Mouse (Mus musculus) limb, embryonic 14.5 days (tissue): ENCODE data around the gene Zfp1. TPM values are rescaled to one million over a fixed set of nuclear protein-coding genes. Genes with fewer than 3 reads are reported as not detected.

Experiments used
- ATAC-seq: fragments of 200-750 bp; cut with Nextera tagmentation; 2 replicates; pipeline ENCODE4 v1.8.0; 2017; ENCODE audit warnings: low read depth, moderate number of reproducible peaks, moderate TSS enrichment; ENCODE audit not compliant: low FRiP score
- DNase-seq: peaks from one replicate; pipeline ENCODE4 v3.0.0-alpha.2; 2015; ENCODE audit warnings: low spot score
- H3K27ac ChIP-seq: fragments of 300-500 bp; sonication (generic); replicated peaks from 2 replicates; pipeline ENCODE4 v1.5.1; 2014; ENCODE audit warnings: low read depth, mild to moderate bottlenecking, low read length, moderate library complexity, mixed read lengths
- H3K27me3 ChIP-seq: fragments of 300-500 bp; sonication (generic); 2 replicates; pipeline ENCODE4 v1.6.1; 2014; ENCODE audit warnings: low read length, mixed read lengths; ENCODE audit not compliant: control insufficient read depth, insufficient read depth
- H3K36me3 ChIP-seq: fragments of 300-500 bp; sonication (generic); 2 replicates; pipeline ENCODE4 v1.6.1; 2014; ENCODE audit warnings: mild to moderate bottlenecking, low read length, moderate library complexity, mixed read lengths; ENCODE audit not compliant: control insufficient read depth, insufficient read depth
- H3K4me1 ChIP-seq: fragments of 300-500 bp; sonication (generic); 2 replicates; pipeline ENCODE4 v1.6.1; 2014; ENCODE audit warnings: antibody characterized with exemption, low read length, mixed read lengths; ENCODE audit not compliant: control insufficient read depth, insufficient read depth
- H3K4me2 ChIP-seq: fragments of 300-500 bp; sonication (generic); replicated peaks from 2 replicates; pipeline ENCODE4 v1.6.1; 2014; ENCODE audit warnings: low read depth, mild to moderate bottlenecking, low read length, moderate library complexity; ENCODE audit not compliant: severe bottlenecking
- H3K4me3 ChIP-seq: fragments of 300-500 bp; sonication (generic); replicated peaks from 2 replicates; pipeline ENCODE4 v1.5.1; 2014; ENCODE audit warnings: low read length
- H3K9ac ChIP-seq: fragments of 300-500 bp; sonication (generic); 2 replicates; pipeline ENCODE4 v1.6.1; 2014; ENCODE audit warnings: mild to moderate bottlenecking, low read depth, low read length, moderate library complexity; ENCODE audit not compliant: severe bottlenecking
- H3K9me3 ChIP-seq: fragments of 300-500 bp; sonication (generic); 2 replicates; pipeline ENCODE4 v1.6.1; 2016; ENCODE audit warnings: low read length; ENCODE audit not compliant: control insufficient read depth
- POLR2A ChIP-seq: fragments of 200-500 bp; IDR thresholded peaks from 2 replicates; pipeline ENCODE4 v1.8.0; 2012; ENCODE audit warnings: inconsistent platforms, mild to moderate bottlenecking, moderate library complexity, borderline replicate concordance; ENCODE audit not compliant: insufficient read depth, insufficient read length; ENCODE audit errors: extremely low read depth
- WGBS: fragments of 180-500 bp; shearing (Covaris S2); extraction: QIAGEN DNeasy Blood & Tissue Kit; methylation state at CpG from one replicate; pipeline ENCODE4 v1.1.7; 2014; 5-methylcytosine and 5-hydroxymethylcytosine counted together
- polyA plus RNA-seq, 2 experiments: library from polyadenylated mRNA; depleted of rRNA in 1 of 2; stranded (reverse) in 1 of 2; unstranded in 1 of 2; fragments of >200 nt; fragmentation: Nextera tagmentation in 1 of 2; extraction: Ambion mirVana in 1 of 2; gene quantifications; 2 replicates each; pipeline versions ENCODE4 v1.2.1 to v1.2.3; 2012 to 2014

Gene Zfp1
- polyA plus RNA-seq, 2 experiments = 20.7 to 20.8 TPM

- Histone ChIP-seq H3K9me3 (no peaks in the 10 kb centered on the region), H3K36me3 (peaks cover 32% of the 10 kb centered on the region), H3K4me3 (no peak overlapping the region), H3K4me2 (no peak overlapping the region), H3K27ac (no peak overlapping the region), H3K9ac (no peak overlapping the region), H3K27me3 (no peaks in the 10 kb centered on the region), H3K4me1 (no peaks in the 10 kb centered on the region)
- peak; percentile 21 for DNase-seq
- TF ChIP-seq POLR2A = no peak
- no peak for ATAC-seq
- 91% methylated on average over 3 of the region's 3 CpGs for WGBS
Observed at GRCm38 (mm10) chr8:111662473-111662872, 19.3 kb downstream of the Zfp1 start.

- DNase-seq (no peak), ATAC-seq (no peak)
- H3K4me2 ChIP-seq = no peak overlapping the region
- peaks cover 46% of the 10 kb centered on the region for H3K36me3 ChIP-seq
- no peak overlapping the region for H3K4me3 ChIP-seq
- 92% methylated on average over 2 of the region's 2 CpGs for WGBS
- H3K4me1 ChIP-seq = no peaks in the 10 kb centered on the region
- H3K27ac ChIP-seq = no peak overlapping the region
- no peak overlapping the region for H3K9ac ChIP-seq
- no peaks in the 10 kb centered on the region for H3K9me3 ChIP-seq
- TF ChIP-seq POLR2A = no peak
- H3K27me3 ChIP-seq = no peaks in the 10 kb centered on the region
Observed at GRCm38 (mm10) chr8:111666751-111667150, 23.6 kb downstream of the Zfp1 start.

DNA sequence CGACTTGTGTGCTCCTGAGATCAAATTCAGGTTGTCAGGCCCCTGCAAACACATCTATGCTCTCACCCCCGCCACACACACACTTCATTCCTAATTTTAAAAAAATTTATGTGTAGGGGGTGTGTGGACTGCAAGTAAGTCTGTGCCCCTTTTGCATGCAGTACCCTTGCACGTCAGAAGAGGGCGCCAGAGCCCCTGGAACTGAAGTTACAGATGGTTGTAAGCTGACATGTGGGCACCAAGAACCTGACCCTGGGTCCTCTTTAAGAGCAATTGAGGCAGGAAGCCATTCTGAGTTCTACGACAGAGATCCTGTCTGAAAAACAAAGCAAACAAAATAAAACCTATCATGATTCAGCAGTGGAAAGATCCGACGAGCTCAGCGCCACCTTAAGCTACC lies 33.0 kb downstream of the Zfp1 start:
- Histone ChIP-seq H3K4me2 (no peak overlapping the region), H3K9ac (no peak overlapping the region), H3K36me3 (peaks cover 13% of the 10 kb centered on the region; the same call in 1 of the 2 replicates), H3K4me3 (no peak overlapping the region), H3K27me3 (no peaks in the 10 kb centered on the region), H3K27ac (no peak overlapping the region), H3K4me1 (no peaks in the 10 kb centered on the region), H3K9me3 (peaks cover 4% of the 10 kb centered on the region; the same call in 1 of the 2 replicates)
- no peak for DNase-seq
- no peak for TF ChIP-seq POLR2A
- no peak for ATAC-seq
- WGBS = 72% methylated on average over 8 of the region's 8 CpGs

DNA sequence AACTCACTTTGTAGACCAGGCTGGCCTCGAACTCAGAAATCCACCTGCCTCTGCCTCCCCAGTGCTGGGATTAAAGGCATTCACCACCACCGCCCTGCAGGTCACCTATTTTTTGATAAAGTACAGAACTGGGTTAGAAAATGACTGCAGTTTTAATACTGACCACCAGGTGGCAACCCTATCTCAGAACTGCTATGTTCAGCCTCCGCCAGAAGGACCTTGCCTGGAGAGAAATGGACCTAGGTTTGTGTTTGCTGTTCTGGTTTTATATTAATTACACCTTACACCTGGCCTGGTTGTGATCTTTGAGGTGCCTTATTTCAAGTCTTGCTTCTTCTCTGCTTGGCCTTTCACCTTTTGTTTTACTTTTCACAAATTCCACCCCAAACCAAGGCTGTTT lies 34.9 kb downstream of the Zfp1 start:
- ATAC-seq = peak; percentile 58
- H3K4me1 ChIP-seq = no peaks in the 10 kb centered on the region
- H3K36me3 ChIP-seq = 0 out of 2 replicates have a peak, but pooled peaks cover under 1% of the 10 kb centered on the region
- no peak overlapping the region for H3K27ac ChIP-seq
- H3K27me3 ChIP-seq = no peaks in the 10 kb centered on the region
- no peak overlapping the region for H3K4me3 ChIP-seq
- DNase-seq = peak; percentile 82
- WGBS = 20% methylated on average over 3 of the region's 3 CpGs
- no peak overlapping the region for H3K4me2 ChIP-seq
- TF ChIP-seq POLR2A = 0 out of 2 replicates have a peak, but pooled peaks have one; percentile 20
- H3K9ac ChIP-seq = no peak overlapping the region
- peaks cover 4% of the 10 kb centered on the region; the same call in 1 of the 2 replicates for H3K9me3 ChIP-seq

DNA sequence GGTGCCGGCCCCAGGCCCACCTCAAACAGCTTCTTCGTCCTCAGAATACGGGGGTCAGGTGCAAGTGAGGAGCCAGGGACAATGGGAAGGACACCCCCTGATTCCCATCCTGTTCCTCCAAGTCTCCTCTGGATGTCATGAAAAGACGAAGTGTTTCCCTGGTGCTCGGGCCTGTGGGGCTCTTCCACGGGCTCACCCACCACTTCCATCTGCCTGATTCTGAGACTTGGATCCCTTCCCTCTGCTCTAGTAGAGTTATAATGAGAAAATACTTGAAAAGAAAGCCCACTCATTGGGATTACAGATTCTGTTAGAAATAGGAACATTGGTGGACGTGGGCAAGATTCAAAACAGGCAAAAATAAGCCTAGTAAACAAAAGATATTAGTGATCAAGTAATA lies 35.6 kb downstream of the Zfp1 start:
- ATAC-seq = no peak
- Histone ChIP-seq H3K9me3 (peaks cover 4% of the 10 kb centered on the region; the same call in 1 of the 2 replicates), H3K4me2 (no peak overlapping the region), H3K4me3 (no peak overlapping the region), H3K27ac (no peak overlapping the region), H3K9ac (no peak overlapping the region), H3K27me3 (no peaks in the 10 kb centered on the region), H3K36me3 (no peaks in the 10 kb centered on the region), H3K4me1 (no peaks in the 10 kb centered on the region)
- 87% methylated on average over 7 of the region's 7 CpGs for WGBS
- DNase-seq = no peak
- no peak for TF ChIP-seq POLR2A

DNA sequence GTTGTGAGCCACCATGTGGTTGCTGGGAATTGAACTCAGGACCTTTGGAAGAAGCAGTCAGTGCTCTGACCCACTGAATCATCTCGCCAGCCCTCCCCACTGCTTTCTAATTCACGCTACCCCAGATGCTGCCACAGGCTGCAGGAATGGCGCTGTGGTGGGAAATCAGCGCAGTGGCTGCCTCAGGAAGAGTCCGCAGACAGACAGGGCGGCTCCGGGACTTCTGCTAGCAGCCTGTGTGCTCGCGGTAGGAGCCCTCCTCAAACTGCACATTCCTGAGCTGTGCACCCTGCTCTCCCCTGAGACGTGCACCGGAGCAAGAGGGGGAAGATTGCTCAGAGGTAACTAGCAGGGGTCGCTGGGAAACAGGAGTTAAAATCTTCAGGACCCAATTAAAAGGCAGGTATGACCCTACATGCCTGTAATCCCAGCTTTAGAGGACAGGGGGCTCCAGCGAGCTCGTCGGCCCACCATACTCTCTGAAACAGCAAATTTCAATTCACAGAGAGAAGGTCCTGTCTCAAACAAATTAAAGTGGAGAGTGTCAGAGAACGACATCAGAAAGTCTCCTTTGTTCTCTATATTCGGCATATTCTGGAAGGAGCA lies 37.3 kb downstream of the Zfp1 start:
- Histone ChIP-seq H3K9me3 (peaks cover 4% of the 10 kb centered on the region; the same call in 1 of the 2 replicates), H3K27ac (no peak overlapping the region), H3K9ac (no peak overlapping the region), H3K4me2 (no peak overlapping the region), H3K27me3 (no peaks in the 10 kb centered on the region), H3K36me3 (no peaks in the 10 kb centered on the region), H3K4me1 (no peaks in the 10 kb centered on the region), H3K4me3 (no peak overlapping the region)
- DNase-seq (no peak), ATAC-seq (no peak)
- no peak for TF ChIP-seq POLR2A
- 40% methylated on average over 17 of the region's 17 CpGs for WGBS
